Mouse (Mus musculus): Measurements from ENCODE around the gene Gm2244. TPM values are rescaled to one million over a fixed set of nuclear protein-coding genes. Genes with fewer than 3 reads are reported as not detected.
"Not testable (repeated sequence)": the region's sequence is repeated elsewhere in the genome, so short reads cannot be mapped to it uniquely, and the experiment has no call there.

Gm2244 gene
- polyA plus RNA-seq (2016; fragmentation: Nextera tagmentation; extraction: Ambion mirVana): 0.22 and 0.32 TPM in 2 replicates

- not testable (repeated sequence) for H3K4me2 ChIP-seq (replicated peaks); H3K36me3 ChIP-seq; ATAC-seq (ENCODE audit: insufficient number of reproducible peaks, insufficient read depth, low FRiP score, low TSS enrichment)
Measured at GRCm38 (mm10) chr14:19549863-19550262, at the start of gene Gm2244. Gene Gm2244 (minus strand): TSS chr14:19549963.

GRCm38 (mm10) chr14:19584804-19585667 lies 35.3 kb upstream of the Gm2244 start, which contains the start of gene Gm2237:
Gene Gm2237 (minus strand): TSS chr14:19585135.
- peak within 1 kb of the TSS; percentile 47 for H3K4me3 ChIP-seq
- H3K9ac ChIP-seq: peak within 1 kb of the TSS; percentile 53
- H3K4me2 ChIP-seq (replicated peaks): peak within 1 kb of the TSS; percentile 50
- WGBS: under 1% methylated on average over 31 of the region's 62 CpGs
- H3K27me3 ChIP-seq; ATAC-seq (ENCODE audit: insufficient number of reproducible peaks, insufficient read depth, low FRiP score, low TSS enrichment); H3K4me1 ChIP-seq; H3K9me3 ChIP-seq; H3K36me3 ChIP-seq: not testable (repeated sequence)
- peak within 1 kb of the TSS; percentile 54; the same call in 1 of the 2 replicates for H3K27ac ChIP-seq

More at GRCm38 (mm10) chr14:19549863-19550262, at the start of gene Gm2244:
- H3K4me1 ChIP-seq, H3K27ac ChIP-seq, H3K9me3 ChIP-seq, H3K4me3 ChIP-seq, H3K27me3 ChIP-seq, H3K9ac ChIP-seq: not testable (repeated sequence)
- WGBS: 82% methylated on average over 1 of the region's 3 CpGs

Other genes starting within 250 kb of the Gm2244 start
- 0.37 TPM in 1 of 2 replicates, not detected in the other for gene Gm21738, start 131.0 kb downstream of the Gm2244 start, polyA plus RNA-seq (2016; fragmentation: Nextera tagmentation; extraction: Ambion mirVana)
- gene Gm2237, start 35.2 kb upstream of the Gm2244 start, polyA plus RNA-seq (2016; fragmentation: Nextera tagmentation; extraction: Ambion mirVana): 2.8 and 3.7 TPM in 2 replicates
- not detected in 2 replicates for gene Gm5458, start 52.6 kb upstream of the Gm2244 start, polyA plus RNA-seq (2016; fragmentation: Nextera tagmentation; extraction: Ambion mirVana)
- 85.7 and 87.2 TPM in 2 replicates for gene Nid2, start 201.3 kb upstream of the Gm2244 start, polyA plus RNA-seq (2016; fragmentation: Nextera tagmentation; extraction: Ambion mirVana)